26 mouse cellular contexts compared by ENCODE assay signal in the genomic region with DNA sequence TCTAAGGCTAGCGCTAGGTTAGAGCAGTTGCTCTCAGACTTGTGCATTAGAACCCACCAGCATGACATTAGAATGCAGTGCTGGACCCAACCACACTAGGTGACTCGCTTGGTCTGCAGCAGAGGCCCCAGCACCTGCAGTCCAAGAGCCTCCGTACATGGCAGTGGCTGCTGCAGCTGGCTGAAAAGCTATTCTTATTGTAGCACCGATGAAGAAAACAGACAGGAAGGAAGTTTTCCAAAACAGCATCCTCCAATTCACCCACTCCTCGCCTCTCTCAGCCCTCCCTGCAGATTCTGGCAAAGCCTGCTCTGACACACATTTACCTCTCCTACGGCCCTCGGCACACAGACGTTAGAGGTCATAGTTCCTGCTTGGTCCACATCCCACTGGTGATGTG.
DNase-seq lines count a peak whose midpoint lies in the region; ATAC-seq and TF ChIP-seq lines count a peak whose summit lies in the region.
"Had no signal": no experiment of that assay in that cellular context is flagged by ENCODE, and none has a peak within 500 bp of the region (broad histone marks: within the 10 kb centered on the region; RNA-seq: fewer than 3 reads in every experiment).

No protein-coding gene starts in this region.

- TF ChIP-seq POLR2A in kidney, adult 2 months (IDR thresholded peaks at IDR 0.05; ENCODE audit: low read depth, low read length): no peak
- no peak for TF ChIP-seq POLR2A in bone marrow, adult 2 months (IDR thresholded peaks at IDR 0.05; ENCODE audit: borderline replicate concordance, control insufficient read depth, low read depth, low read length)
- no peak for TF ChIP-seq POLR2A in cortical plate, adult 2 months (IDR thresholded peaks at IDR 0.05; ENCODE audit: extremely low read depth, insufficient read depth, low read length)
- no peak for TF ChIP-seq POLR2A in lung, adult 2 months (IDR thresholded peaks at IDR 0.05; ENCODE audit: borderline replicate concordance, extremely low read depth, low read depth, low read length)

- peak; percentile 23 for DNase-seq in kidney, adult 2 months
- no peak for DNase-seq in kidney, adult 9 months
- DNase-seq in thymus, postnatal 25 days: peak; percentile 62
- no peak for DNase-seq in lung, adult 2 months
- DNase-seq: adrenal gland, postnatal 25 days; cerebellum, adult 2 months; cerebellum, postnatal 25 days; embryo, embryonic 11 days; gastrocnemius, postnatal 10 days; heart, adult 11 months; heart, postnatal 36 days; kidney, adult 18-20 months; kidney, postnatal 10 days; lung, embryonic 14.5 days; retina, postnatal 1 day had no signal

- H3K4me3 ChIP-seq in kidney, adult 2 months (ENCODE audit: insufficient read depth, low read depth, low read length): no peak overlapping the region
- H3K4me3 ChIP-seq in bone marrow, adult 2 months (replicated peaks; ENCODE audit: control insufficient read depth, low read depth, low read length): no peak overlapping the region
- no peak overlapping the region for H3K4me3 ChIP-seq in cortical plate, adult 2 months (ENCODE audit: insufficient read depth, low read length)
- no peak overlapping the region for H3K4me3 ChIP-seq in lung, adult 2 months (replicated peaks; ENCODE audit: extremely low read depth, low read depth, low read length)
- H3K4me3 ChIP-seq: forebrain, embryonic 15.5 days; heart, embryonic 13.5 days; hindbrain, embryonic 13.5 days; limb, embryonic 12.5 days; liver, embryonic 12.5 days; midbrain, embryonic 12.5 days; neural tube, embryonic 15.5 days; stomach, embryonic 15.5 days had no signal

- H3K36me3 ChIP-seq in kidney, adult 2 months (ENCODE audit: control insufficient read depth, insufficient read depth, low read length): no peaks in the 10 kb centered on the region
- H3K36me3 ChIP-seq: liver, embryonic 12.5 days; stomach, embryonic 15.5 days had no signal

- 52% methylated on average over 8 of the region's 8 CpGs for WGBS in kidney, adult 2 months
- 46% methylated on average over 8 of the region's 8 CpGs for WGBS in bone marrow, adult 2 months
- WGBS in lung, adult 2 months: 61% methylated on average over 8 of the region's 8 CpGs

- TF ChIP-seq CTCF in kidney, adult 2 months (conservative IDR thresholded peaks at IDR 0.05; ENCODE audit: insufficient read depth, insufficient read length, low read depth, low read length): no peak
- no peak for TF ChIP-seq CTCF in bone marrow, adult 2 months (IDR thresholded peaks at IDR 0.05; ENCODE audit: control insufficient read depth, insufficient read depth, low read length)
- TF ChIP-seq CTCF in cortical plate, adult 2 months (IDR thresholded peaks at IDR 0.05; ENCODE audit: extremely low read depth, insufficient read depth, low read length): no peak
- no peak for TF ChIP-seq CTCF in lung, adult 2 months (IDR thresholded peaks at IDR 0.05; ENCODE audit: insufficient read depth, low read length)

- ATAC-seq in erythroid progenitor cell, adult 5-6 weeks (replicated peaks; ENCODE audit: low FRiP score, poor library complexity, severe bottlenecking): no peak
- ATAC-seq: forebrain, embryonic 15.5 days; liver, embryonic 12.5 days had no signal

- no peaks in the 10 kb centered on the region for H3K27me3 ChIP-seq in kidney, adult 2 months (replicated peaks; ENCODE audit: control insufficient read depth, insufficient read depth, low read length)
- H3K27me3 ChIP-seq: forebrain, embryonic 15.5 days; heart, embryonic 13.5 days; hindbrain, embryonic 13.5 days; limb, embryonic 12.5 days; liver, embryonic 12.5 days; midbrain, embryonic 12.5 days; neural tube, embryonic 15.5 days; stomach, embryonic 15.5 days had no signal

- H3K4me1 ChIP-seq in kidney, adult 2 months (ENCODE audit: control insufficient read depth, insufficient read depth, low read length): peaks cover 9% of the 10 kb centered on the region
- peaks cover 3% of the 10 kb centered on the region; the same call in 1 of the 2 replicates for H3K4me1 ChIP-seq in bone marrow, adult 2 months (ENCODE audit: control insufficient read depth, insufficient read depth, low read length)
- peaks cover 3% of the 10 kb centered on the region for H3K4me1 ChIP-seq in cortical plate, adult 2 months (ENCODE audit: control insufficient read depth, insufficient read depth, low read length)
- H3K4me1 ChIP-seq in lung, adult 2 months (ENCODE audit: control insufficient read depth, insufficient read depth, low read length): no peaks in the 10 kb centered on the region

- H3K27ac ChIP-seq in kidney, adult 2 months (ENCODE audit: insufficient read depth, low read depth, low read length): no peak overlapping the region
- peak overlapping the region; percentile 58 for H3K27ac ChIP-seq in bone marrow, adult 2 months (ENCODE audit: control insufficient read depth, insufficient read depth, low read depth, low read length, poor library complexity)
- 0 out of 2 replicates have a peak overlapping the region, but pooled peaks have one; percentile 54 for H3K27ac ChIP-seq in cortical plate, adult 2 months (ENCODE audit: insufficient read depth, low read length)
- H3K27ac ChIP-seq: heart, embryonic 13.5 days; hindbrain, embryonic 13.5 days; limb, embryonic 12.5 days; liver, embryonic 12.5 days; midbrain, embryonic 12.5 days; neural tube, embryonic 15.5 days; stomach, embryonic 15.5 days had no signal

Comparison
In these comparisons a context has a peak if more than half of its experiments do, and no peak if none do; other contexts are left out.
1. DNase-seq: peak in kidney, adult 2 months (single experiment) and thymus, postnatal 25 days (single experiment); none in kidney, adult 9 months (single experiment) and lung, adult 2 months (single experiment).